Mouse (Mus musculus) left cerebral cortex, adult 8-10 months (tissue): Measurements from ENCODE around the gene Olfr1066. TPM values are rescaled to one million over a fixed set of nuclear protein-coding genes. Genes with fewer than 3 reads are reported as not detected.
"Not testable (repeated sequence)": the region's sequence is repeated elsewhere in the genome, so short reads cannot be mapped to it uniquely, and the experiment has no call there.

Source experiments
- DNase-seq, 2 experiments: peaks; one replicate each; pipeline ENCODE4 v3.0.0; 2022; ENCODE audit warnings: low spot score in 2 of 2
- total RNA-seq, 4 experiments: library from RNA; stranded (reverse); gene quantifications; 2 replicates each; pipeline ENCODE4 v1.2.4; 2022

The Olfr1066 gene
- not detected for total RNA-seq

DNA sequence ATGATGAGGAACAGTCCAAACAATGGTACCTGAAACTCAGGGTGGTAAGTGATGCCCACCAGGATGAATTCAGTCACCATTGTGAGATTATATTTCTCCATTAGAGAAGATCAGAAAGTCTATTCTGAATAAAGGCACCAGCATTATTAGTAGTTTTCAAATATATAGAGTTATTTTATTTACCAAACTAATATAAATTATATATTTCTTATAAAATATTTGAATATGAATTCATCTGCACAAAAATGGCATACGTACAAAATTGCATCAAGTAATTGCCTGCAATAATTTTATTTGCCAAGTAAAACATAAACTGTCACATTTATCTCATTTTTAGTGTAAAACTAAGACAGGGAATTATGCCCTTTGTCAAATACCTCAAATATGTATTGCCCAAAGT, at the start of gene Olfr1066:
TSS of gene Olfr1066 (minus strand) at position 101 of the 400 bp plus-strand sequence.
- no peak for DNase-seq

DNA sequence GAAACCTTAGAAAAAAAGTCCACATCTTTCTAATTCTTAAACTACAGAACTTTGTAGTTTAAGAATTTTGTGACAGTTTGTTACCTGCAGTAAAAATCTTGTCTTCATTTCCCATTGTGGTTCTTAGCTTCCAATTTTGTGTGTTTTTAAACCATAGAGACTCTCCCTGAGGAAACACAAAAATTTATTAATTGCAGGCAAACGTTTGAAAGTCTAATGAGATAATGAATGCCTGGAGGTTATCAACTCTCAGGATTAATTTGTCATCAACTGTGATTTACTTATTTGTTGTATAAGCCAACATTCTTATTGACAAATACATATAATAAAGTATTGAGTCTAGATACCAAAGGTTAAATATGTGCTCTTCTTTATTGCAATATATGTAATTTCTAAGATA, 31.2 kb upstream of the Olfr1066 start, which contains the start of gene Olfr228:
TSS of gene Olfr228 (minus strand) at position 101 of the 400 bp plus-strand sequence.
- no peak for DNase-seq

DNA sequence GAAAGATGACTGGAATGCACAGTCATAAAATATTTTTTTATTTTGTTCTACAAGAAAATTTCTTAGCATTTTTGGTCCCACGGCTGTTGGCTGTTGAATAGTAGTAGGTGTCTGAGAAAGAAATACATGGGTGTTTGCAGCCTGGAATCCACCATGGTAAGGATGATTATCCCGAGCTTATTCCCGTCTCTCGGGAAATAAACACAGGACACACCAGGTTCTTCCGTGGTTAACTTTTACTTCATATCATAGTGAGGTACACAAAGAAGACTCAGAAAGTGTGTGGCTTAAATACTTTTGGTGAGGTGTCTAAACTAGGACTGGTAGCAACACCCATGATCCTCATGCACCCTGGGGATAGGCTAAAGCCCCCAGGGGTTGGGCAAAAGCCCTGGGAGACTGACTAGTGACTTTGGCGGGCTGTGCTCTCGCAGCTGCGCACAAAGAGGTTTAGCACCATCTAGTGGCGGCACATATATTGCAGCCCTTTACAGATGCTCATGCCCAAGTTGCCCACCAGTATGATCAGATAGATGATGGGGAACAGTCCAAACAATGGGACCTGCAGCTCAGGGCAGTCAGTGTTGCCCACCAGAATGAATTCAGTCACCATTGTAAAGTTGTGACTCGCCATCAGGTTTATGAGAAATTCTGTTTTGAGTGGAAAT, 8.5 kb upstream of the Olfr1066 start:
- DNase-seq, result peak; percentile 9 to 53

DNA sequence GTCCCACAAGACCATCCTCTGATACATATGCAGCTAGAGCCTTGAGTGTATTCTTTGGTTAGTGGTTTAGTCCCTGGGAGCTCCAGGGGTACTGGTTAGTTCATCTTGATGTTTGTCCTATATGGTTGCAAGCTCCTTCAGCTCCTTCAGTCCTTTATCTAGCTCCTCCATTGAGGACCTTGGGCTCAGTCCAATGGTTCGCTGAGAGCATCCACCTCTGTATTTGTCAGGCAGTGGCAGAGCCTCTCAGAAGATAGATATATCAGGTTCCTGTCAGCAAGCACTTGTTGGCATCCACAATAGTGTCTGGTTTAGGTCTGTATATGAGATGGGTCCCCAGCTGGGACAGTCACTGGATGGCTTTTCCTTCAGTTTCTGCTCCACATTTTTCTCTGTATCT, 4.4 kb upstream of the Olfr1066 start:
- no peak for DNase-seq

DNA sequence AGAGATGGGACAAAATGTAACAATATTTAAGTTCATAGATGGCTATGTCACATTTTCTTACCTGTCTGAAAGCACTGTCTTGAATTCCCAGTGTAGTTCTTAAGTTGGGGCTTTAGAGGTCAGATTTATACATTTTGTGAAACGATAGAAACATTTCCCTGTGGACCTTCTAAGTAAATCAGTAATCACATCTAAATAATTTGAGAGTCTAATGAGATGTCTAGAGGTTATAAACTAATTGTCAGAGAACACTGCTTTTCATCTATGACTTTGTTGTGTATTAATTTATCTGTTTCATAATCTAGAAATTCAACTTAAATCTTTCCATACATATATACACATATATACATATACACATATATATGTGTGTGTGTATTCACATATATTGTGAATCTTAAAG, 5.6 kb downstream of the Olfr1066 start, which contains the start of gene Olfr1065:
TSS of gene Olfr1065 (minus strand) at position 101 of the 400 bp plus-strand sequence.
- DNase-seq, result not testable (repeated sequence)

DNA sequence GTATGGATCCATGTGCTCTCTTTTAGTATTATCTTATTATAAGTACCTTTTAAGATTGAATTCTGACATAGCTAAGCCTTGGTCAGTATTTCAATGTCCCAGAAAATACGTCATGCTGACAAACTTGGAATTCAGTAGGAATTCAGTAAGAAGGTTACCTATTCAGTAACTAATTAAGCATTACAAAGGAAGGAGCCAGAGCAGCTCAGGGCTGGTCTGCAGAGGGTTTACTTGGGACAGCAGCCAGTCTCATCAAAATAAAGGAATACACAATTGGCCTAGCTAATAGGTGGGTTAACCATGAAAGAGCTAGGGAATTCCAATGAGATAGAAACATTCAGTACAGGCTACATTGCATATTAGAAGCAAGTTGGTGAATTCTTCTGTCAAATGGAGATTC, 14.0 kb downstream of the Olfr1066 start:
- DNase-seq, result not testable (repeated sequence)

DNA sequence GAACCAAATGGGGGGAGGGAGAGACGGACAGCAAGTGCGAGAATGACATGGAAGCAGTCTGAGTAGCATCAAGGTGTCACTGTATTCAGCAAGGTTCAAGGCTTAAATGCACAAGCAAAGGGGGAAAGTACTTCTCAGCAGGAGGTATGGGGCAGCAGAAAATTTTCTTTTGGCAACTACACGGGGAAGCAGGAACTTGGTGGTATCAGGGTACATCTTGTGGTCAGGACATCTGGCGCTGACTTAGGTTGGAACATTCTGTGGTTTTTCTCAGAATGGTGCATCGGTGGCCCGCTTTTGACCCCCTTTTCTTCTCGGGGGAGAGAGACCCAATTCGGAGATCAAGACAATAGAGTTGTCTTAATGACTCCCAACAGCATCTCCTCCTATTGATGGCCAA, 27.6 kb downstream of the Olfr1066 start:
- not testable (repeated sequence) for DNase-seq

DNA sequence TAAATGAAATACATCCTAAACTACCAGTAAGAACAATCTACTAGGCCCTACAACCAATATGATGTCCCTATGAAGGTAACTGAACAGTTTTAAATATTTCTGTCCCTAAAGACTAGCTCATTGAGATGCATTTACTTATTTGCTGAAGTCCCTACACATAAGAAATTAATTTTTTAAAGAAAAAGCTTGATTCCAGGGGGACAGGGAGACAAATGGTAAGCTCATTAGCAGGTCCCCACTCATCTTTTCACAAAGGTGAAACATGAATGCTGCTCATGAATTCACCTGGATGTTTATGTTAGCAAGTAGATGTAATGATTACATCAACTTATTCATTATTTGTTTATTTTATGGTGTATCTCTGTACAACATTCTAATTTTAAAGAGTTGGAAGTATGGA, 29.4 kb downstream of the Olfr1066 start, which contains the start of gene Olfr1062:
TSS of gene Olfr1062 (minus strand) at position 101 of the 400 bp plus-strand sequence.
- not testable (repeated sequence) for DNase-seq

DNA sequence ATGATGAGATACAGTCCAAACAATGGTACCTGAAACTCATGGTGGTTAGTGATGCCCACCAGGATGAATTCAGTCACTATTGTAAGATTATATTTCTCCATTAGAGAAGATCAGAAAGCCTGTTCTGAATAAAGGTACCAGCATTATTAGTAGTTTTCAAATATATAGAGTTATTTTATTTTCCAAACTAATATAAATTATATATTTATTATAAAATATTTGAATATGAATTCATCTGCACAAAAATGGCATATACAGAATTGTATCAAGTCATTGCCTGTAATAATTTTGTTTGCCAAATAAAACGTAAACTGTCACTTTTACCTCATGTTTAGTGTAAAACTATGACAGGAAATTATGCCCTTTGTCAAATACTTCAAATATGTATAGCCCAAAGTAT, 42.1 kb downstream of the Olfr1066 start, which contains the start of gene Olfr1061:
TSS of gene Olfr1061 (minus strand) at position 101 of the 400 bp plus-strand sequence.
- no peak for DNase-seq

Other genes starting within 250 kb of the Olfr1066 start
- gene Olfr1046, start 237.0 kb downstream of the Olfr1066 start, total RNA-seq, result not detected
- gene Olfr1047, start 224.9 kb downstream of the Olfr1066 start, total RNA-seq, result not detected
- not detected for gene Olfr1048, start 216.0 kb downstream of the Olfr1066 start, total RNA-seq
- not detected for gene Olfr1049, start 197.9 kb downstream of the Olfr1066 start, total RNA-seq
- not detected for gene Olfr1051, start 177.2 kb downstream of the Olfr1066 start, total RNA-seq
- gene Olfr1052, start 163.8 kb downstream of the Olfr1066 start, total RNA-seq, result not detected
- gene Olfr1053, start 141.0 kb downstream of the Olfr1066 start, total RNA-seq, result not detected
- gene Olfr1054, start 120.8 kb downstream of the Olfr1066 start, total RNA-seq, result not detected
- not detected for gene Olfr1055, start 106.0 kb downstream of the Olfr1066 start, total RNA-seq
- not detected for gene Olfr1056, start 93.8 kb downstream of the Olfr1066 start, total RNA-seq
- gene Olfr1057, start 77.9 kb downstream of the Olfr1066 start, total RNA-seq, result not detected
- gene Olfr1058, start 67.7 kb downstream of the Olfr1066 start, total RNA-seq, result not detected
- not detected for gene Olfr1061, start 42.2 kb downstream of the Olfr1066 start, total RNA-seq
- not detected for gene Olfr1062, start 29.5 kb downstream of the Olfr1066 start, total RNA-seq
- gene Olfr1065, start 5.7 kb downstream of the Olfr1066 start, total RNA-seq, result not detected
- gene Olfr228, start 31.1 kb upstream of the Olfr1066 start, total RNA-seq, result not detected
- gene Olfr1076, start 52.2 kb upstream of the Olfr1066 start, total RNA-seq, result not detected
- gene Olfr1079, start 86.2 kb upstream of the Olfr1066 start, total RNA-seq, result not detected
- not detected for gene Olfr1080, start 102.0 kb upstream of the Olfr1066 start, total RNA-seq
- not detected for gene Olfr1082, start 142.7 kb upstream of the Olfr1066 start, total RNA-seq
- gene Olfr1084, start 183.5 kb upstream of the Olfr1066 start, total RNA-seq, result not detected
- gene Olfr1085, start 205.8 kb upstream of the Olfr1066 start, total RNA-seq, result not detected
- gene Olfr1086, start 223.8 kb upstream of the Olfr1066 start, total RNA-seq, result not detected
- not detected for gene Olfr1087, start 242.1 kb upstream of the Olfr1066 start, total RNA-seq